Mouse (Mus musculus) lung, postnatal 25 days (tissue): Measurements from ENCODE around the gene Pip5k1b.

Source experiments
- DNase-seq: peaks from one replicate; pipeline ENCODE4 v3.0.0; 2022; ENCODE audit warnings: low spot score

The Pip5k1b gene

DNA sequence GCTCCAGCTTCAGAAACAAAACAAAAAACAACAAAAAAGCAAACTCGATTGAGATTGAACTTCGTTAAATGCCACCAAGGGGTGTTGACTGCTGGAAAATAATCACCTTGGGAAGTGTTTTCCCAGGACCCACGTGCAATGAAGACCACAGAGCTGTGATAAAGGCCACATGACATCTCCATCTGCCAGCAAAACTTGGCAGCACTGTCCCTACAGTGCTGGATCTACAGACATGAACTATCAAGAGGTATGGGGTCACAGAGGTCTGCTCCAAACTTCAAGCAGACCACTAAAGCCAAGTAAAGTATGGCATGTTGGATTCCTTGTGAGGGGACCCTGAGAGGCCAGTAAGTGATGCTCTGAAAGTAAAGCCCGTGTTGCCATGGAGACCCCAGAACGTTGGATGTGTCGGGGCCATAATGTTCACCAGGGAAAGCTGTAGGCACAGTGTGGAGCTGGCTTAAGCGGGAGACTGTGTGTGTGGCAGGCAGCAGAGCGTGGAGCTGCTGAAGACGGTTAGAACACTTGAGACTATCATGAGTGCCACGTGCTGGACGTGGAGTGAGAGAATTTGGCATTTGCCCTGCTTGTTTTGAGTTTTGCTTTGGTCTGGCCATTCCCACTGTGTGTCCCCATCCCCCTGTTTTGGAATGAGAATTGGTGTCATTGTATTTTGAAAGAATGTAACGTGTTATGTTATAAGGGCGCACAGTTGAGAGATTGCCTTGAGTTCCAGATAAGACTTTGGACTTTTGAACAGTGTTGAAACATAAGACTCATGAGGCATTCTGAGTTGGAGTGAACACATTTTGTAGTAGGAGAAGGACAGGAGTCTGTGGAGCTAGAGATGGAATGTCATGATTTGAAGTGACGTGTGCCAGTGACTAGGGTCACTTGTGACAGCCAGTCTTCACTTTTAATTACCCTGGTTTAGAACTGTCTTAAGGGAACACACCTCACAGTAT, 12.0 kb downstream of the Pip5k1b start:
- DNase-seq, result peak; percentile 63

DNA sequence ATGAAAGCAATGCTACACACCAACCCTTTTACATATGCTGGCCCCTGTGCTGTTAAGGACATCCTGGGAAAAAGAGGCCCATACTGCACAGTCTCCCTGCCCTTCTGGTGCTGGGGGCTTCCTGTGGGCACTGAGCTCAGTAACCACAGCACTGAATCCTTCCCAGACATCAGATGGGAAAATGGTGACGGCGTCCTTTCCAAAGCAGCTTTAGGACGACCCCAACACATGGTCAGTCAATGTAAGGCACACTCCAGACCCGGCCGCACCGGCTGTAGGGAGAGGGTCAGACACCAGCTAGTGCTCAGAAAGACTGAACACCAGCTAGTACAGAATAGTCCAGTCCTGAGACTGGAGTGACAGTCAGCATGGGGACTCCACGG, 13.4 kb downstream of the Pip5k1b start:
- no peak for DNase-seq

DNA sequence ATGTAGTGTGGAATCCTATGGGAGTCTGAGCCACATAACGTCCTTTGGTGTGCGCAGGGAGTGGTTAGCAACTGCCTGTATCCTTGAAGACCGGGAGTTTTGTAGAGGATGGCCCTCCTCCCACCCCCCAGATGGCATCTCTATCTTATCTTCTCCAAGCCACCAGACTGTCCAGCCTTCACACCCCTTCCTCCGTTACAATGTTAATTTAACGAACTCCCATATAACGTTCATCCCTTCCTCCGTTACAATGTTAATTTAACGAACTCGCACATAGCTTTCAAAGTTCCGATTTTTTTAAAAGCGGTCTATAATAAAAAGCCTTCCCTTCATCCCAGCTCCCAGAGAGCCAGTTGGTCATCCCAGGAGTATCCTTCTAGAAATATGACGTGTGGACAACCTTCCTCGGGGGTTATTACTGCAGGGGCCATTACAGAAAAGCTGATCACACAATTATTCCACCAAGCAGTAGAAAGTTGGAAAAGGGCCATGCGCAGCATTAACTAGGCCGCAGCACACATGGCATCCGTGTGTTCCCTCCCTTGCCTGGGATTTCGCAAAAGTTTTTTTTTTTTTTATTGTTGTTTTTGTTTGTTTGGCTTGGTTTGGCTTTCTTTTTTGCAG, 13.9 kb downstream of the Pip5k1b start:
- DNase-seq, result no peak

DNA sequence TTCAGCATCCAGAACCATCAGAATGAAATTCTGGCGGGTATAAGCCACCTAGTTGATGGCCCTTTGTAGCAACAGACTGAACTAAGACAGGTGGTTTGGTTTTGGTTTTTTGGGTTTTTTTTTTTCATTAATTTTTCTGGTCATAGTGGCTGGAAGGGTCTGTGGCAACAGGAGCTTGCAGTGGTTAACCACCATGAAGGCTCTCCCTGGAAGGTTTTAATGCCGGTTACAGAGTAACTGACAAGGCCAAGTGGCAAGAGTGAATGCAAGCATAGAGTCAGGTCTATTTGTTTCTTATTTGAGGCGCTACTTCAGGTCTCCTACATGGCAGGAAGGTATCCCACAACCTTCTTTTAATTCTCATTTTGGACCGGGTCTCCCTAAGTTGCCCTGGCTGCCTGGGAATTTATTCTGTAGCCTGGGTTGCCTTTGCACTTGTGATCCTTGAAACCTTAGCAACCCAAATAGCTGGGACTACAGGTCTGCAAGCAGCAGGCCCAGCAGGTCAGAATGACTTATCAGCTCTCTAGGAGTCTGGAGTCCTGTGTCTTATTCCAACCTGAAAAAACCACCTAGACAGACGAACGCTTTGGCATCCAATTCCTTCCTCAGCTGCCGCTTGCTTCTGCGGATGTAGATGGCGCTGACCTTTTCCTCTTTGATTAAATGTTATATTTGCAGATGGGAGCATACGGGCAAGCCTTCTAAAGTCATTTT, 14.6 kb downstream of the Pip5k1b start:
- no peak for DNase-seq

DNA sequence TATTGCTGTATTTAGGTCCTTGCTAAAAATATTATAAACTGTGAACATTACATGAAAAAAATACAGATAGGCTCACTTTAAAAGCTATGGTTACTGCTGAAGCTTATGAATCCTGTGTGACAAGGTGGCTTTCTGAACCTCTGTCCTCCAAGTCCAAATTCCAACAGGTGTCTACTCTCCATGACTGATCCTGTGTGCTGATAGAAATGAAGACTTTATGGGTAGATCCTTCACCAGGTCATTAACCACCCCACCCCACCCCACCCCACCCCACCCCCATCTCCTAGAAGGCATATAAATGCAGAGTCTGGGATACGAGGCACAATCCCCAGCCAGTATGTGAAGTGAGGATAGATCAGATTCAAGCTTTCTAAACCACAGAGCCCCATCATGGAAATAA, 16.6 kb downstream of the Pip5k1b start:
- DNase-seq, result no peak

DNA sequence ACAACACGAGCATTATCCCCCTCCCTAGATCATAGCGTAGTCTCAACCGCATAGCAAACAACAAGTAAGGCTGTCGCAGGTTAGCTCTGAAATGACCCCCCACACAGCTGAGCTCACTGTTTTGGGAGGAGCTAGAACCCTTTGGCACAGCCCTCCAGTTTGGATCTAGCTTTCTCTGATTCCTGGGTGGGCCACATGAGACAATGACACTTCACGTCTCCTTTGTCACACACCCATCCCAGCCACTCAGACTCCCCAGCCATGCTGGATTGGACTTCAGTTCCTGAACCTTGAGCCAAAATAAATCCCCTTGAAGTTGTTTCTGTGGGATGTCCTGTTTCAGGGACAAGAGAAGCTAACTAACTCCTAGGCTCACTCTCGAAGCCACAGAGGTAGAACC, 17.5 kb downstream of the Pip5k1b start:
- DNase-seq, result no peak

DNA sequence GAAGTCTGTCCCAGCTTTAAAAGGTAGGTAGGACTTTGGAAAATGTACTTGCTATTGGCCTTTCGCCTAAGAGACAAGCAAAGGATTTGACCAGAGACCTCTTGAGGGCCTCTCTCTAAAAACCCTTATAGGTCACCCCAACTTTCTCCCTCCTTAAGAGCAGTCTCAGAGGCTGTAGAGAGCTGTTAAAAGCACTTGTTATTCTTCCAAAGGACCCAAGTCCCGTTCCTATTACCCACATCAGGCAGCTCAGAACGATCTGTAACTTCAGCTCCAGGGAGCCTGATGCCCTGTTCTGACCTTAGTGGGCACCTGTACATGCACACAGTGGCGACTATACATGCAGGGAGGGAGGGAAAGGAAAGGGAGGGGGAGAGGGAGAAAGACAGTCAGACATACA, 18.0 kb downstream of the Pip5k1b start:
- DNase-seq, result peak; percentile 58

DNA sequence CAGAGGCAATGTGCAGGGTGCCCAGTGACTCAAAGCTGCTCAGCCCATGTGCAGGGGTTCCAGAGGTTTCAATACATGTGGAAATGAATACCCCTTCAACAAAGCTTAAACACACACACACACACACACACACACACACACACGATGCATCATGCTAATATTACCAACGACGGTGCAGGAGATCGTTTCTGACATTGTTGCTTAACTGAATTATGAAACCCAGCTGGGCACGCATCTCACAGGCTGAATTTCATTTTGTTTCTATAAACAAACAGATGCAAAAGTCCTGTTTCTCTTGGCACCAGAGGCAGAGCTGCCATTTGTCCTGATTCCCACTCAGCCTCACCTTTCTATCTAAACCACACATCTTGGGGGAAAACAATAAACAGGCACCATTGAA, 18.8 kb downstream of the Pip5k1b start:
- DNase-seq, result no peak

DNA sequence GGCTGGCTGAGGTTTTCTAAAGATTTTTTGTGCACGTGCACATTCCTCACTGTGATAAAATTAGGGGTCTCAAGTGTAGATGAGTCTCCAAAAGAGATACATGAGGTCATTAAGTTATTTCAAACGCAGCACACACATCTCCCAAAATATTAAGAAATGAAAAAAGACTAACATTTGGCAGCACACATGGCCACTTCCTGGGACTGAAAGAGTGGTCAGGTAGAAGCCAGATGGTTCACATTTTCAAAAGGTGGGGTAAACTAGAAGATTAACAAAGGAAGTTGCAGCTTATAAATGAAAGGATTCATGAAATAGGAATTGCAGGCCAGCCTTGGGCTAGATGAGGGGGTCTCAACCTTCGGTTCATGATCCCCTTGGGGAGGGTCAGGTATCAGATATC, 19.4 kb downstream of the Pip5k1b start:
- DNase-seq, result no peak

DNA sequence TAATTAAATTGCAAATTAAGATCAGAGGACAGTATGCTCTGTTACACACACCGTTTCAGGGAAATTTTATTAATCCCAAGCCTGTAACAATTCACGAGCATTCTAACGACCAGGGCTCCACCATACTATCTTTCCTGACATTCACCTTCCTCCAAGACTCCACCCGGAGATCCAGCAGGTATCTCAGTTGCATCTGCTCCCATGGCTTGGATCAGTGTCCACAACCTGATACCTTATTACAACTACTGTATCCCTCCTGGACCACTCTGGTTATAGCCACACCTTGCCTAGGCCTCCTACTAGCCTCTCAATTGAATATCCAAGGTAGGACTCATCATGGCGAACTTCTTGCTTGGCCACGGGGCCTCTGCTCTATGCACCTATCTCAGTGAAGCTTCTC, 20.5 kb downstream of the Pip5k1b start:
- DNase-seq, result no peak

DNA sequence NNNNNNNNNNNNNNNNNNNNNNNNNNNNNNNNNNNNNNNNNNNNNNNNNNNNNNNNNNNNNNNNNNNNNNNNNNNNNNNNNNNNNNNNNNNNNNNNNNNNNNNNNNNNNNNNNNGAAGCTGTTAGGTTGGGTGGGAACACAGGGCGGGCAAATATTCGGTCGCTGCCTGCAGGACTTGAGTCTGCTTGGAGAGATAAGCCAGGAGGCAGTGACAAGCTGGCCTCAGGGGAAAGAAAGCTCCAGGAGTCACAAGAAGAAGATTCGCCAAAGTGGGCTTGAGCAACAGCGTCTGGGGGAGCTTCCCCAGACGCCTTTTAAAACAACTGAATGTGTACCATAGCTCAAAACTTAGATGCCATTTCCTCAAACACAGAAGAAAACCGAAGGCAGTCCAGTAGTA, 20.9 kb downstream of the Pip5k1b start:
- no peak for DNase-seq

DNA sequence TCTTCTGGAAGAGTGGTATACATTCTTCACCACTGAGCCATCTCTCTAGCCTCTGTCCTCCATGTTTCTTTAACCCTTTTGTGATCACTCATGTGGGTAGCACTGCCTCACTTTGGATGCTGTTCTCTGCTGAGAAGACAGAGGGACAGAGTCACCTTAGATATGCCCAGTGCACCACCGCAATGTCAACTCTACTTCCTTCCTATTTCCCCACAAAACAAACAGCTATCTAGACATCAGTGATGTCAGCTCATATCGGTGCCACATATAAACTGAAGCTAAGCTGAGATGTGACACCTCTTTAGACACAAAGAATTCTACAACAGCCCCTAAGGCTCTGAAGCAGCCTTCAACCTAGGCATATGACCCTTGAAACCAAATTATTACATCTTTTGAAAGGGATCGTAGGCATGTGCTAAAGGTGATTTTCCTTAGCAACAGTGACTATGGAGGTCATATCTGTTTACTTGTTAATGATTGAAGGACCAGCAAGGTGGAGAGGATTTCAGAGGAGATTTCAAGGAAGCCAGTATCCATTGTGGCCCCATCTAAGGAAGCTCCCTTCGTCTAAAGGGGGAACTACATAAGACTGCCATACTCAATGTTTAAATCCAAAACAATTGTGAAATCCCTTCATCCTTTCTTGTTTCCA, 26.6 kb downstream of the Pip5k1b start:
- DNase-seq, result no peak

DNA sequence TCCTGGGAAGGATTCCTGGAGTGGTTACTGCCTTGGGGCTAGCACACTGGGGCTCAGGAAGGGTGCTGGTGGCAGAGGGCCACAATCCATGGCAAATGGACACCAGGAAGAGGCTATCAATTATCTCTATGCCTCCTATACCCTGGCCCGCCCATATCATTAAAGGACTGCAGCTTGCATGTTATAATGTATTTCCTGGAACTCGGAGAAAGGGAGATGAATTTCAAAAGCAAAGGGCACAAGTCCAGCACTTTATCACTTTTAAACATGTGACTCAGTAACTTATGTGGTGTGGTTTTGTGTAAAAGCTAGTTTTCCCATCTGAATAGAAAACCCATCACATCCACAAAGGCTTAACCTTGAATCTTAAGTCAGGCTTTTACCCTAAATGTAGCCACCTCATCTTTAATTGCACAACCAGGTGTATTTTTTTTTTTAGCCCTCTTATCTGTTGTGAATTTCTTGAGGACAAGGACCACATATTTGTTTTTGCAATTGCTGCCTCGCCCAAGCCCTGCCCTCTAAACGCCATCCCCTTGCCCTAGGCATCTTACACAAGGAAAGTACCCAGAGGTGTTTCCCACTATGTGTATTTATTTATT, 27.4 kb downstream of the Pip5k1b start:
- no peak for DNase-seq

DNA sequence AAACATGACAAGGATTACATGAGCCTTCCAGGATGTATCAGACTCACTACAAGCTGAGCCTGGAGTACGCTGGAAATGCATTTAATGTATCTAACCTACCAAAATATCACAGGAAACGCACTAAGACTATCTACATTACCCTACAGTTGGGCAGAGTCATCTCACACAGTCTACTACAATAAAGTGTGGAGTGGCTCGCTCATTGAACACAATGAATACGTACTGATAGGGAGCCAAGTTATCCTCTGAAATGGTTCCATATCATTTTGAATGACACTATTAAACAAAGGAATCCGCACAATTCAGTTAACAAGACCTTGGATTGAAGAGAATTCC, 28.1 kb downstream of the Pip5k1b start:
- no peak for DNase-seq

DNA sequence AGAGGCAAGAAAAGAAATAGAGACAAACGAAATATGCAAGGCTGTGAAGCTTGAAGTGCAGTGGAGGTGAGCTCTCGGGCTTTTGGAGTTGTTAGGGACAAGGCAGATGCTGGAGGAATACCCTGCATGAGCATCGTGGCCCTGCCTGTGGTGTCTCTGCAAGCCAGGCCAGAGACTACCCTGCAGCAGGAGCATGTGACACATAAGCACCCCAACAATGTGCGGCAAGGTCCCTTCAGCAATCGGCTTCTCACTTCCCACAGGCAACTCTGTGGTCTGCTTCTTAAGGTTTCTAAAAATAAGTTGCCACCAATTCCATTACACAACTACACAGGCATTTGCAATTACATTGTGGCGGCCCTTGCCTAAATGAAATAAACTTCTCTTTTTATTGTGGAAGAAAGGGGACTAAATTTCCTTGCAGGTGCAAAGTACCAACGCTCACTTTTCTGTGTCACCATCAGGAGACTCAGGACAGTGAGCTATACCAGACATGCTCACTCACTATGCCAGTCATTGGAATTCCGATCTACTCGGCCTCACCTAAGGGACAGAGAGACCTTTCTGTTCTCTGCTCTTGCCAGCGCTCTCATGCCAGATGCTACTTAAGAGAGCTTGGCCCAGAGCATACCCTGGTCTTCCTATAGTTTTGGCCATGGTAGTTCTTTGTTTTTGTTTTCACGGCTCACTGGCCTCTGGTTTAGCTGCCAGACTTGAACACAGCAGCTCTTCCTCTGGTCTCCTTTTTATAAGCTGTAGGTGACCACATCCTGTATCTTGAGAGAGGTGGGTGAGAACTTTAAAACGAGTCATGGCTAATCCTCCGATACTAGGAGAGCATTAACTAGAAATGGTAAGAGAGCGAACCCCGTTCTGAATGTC, 28.7 kb downstream of the Pip5k1b start:
- no peak for DNase-seq

DNA sequence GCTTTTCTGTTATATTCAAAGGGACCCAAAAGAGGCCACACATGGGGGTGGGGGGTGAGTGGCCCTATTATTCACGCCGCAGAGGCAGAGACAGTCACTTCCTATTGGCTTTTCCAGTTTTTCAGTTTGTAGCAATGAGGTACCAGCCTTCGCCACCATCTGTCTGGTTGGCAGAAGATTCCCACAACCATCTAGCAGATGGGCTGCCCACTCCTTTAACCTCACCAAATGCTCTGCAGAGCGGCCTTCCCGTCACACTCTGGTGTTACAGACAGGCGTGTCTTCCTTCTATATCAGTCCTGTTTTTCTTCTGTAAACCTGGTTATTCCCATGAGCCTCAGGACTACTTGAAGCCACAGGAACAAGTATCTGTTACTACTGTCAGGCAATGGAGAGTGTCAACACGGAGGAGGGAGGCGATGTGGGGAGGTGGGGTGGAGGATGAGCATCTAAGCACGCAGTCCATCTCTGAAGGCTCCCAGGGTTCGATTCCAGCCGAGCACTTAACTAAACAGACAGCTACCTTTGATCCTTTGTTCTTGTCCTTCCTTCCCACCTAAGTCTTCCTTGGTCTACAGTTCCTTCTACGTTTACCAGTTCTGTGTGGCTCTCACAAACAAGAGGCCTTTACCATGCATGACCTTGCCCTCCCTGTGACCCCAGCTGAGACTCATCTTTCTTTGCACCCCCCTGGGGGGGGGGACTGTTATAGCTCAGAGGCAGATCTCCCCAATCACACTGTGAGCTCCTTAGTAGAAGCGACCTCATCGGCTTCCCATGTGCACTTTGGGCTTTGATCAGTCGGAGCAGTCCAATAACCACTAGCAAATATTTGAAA, 32.0 kb downstream of the Pip5k1b start:
- no peak for DNase-seq

DNA sequence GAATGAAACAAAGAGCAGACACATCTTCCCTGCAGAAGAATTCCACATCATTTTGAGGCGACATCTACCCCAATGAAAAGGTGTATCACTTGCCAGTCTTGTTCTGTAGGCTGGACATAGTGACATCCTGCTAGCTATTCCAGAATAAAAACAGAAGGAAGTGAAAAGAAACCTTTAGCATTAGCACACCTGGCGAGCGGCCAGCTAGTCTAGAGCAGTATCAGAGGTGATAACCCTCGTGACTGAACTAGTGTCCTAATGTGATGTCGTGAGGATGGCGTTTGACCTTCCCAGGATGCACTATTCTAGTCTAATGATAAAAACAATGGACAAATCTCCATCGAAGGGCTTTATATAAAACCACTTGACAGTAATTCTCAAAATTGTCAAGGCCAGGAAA, 33.7 kb downstream of the Pip5k1b start:
- no peak for DNase-seq

DNA sequence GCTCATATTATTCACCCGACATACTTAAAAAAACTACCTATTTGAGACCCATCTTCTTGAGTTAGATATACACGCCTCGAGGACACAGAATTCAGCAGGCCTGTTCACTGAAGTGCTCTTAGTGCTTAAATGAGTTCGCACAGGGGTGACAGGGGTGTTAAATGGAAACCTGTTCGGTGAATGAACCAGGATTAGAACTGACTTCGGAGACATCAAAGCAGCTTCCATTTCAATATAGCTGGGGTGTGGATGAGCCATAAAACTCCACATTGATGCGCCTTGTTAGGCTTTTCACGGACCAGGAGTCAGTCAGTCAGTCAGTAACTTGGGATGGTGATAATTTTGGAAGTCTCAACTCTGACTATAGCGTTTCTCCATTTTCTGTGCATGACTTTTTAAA, 34.5 kb downstream of the Pip5k1b start:
- no peak for DNase-seq

DNA sequence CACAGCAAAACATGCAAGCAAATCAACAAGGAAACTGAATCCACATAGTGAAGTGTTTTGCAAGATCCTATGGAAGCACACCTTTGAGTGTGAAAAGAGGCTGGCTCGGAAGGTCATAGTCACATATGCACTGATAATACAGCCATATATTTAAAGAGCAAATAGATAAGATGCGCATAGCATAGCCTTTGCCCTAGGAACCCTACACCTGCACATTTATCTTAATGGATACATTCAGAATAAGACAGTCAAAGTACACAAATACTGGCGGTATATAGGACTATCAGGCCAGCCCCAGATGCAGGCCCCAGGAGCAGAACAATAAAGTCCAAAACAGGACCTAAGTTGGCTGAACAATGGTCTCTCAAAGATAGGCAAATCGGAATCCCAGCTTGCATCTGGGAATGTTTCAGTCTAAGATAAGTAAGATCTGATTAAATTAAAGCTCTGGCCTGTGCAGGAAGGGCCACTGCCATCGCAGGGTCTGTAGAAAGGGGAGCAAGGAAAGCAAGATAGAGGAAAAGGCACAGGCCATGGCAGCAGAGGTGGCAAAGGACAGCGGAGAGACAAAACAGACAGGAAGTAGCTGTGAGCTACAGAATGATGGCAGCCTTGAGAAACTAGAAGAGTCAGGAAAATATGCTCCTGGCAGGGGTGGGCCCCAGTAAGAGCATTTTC, 35.8 kb downstream of the Pip5k1b start:
- no peak for DNase-seq

DNA sequence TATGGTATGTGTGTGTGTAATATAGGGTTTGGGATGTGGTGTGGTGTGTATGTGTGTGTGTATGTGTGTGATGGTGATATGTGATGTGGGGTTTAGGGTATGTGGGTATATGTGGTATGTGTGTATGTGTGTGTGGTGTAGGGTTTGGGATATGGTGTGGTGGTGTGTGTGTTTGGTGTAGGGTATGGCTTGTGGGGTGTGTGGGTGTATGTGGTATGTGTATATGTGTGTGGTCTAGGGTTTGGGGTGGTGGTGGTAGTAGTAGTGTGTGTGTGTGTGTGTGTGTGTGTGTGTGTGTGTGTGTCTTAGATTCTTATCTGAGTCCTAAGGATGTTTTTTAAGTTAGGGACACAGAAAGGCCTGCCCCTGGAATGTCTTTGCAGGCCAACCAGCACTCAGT, 37.3 kb downstream of the Pip5k1b start:
- DNase-seq, result no peak
